Mouse (Mus musculus) megakaryocyte, embryonic 14.5 days (primary cell): ENCODE measurements around the gene Gm49366.
"Not testable (repeated sequence)": the region's sequence is repeated elsewhere in the genome, so short reads cannot be mapped to it uniquely, and the experiment has no call there.

Source experiments
- FLI1 ChIP-seq: IDR thresholded peaks from 2 replicates; pipeline ENCODE4 v1.6.1; 2012; ENCODE audit warnings: low read length, inconsistent platforms, mixed read lengths
- GATA1 ChIP-seq: IDR thresholded peaks from 3 replicates; pipeline ENCODE4 v1.6.1; 2012; ENCODE audit warnings: mixed read lengths, low read length, inconsistent platforms, borderline replicate concordance

DNA sequence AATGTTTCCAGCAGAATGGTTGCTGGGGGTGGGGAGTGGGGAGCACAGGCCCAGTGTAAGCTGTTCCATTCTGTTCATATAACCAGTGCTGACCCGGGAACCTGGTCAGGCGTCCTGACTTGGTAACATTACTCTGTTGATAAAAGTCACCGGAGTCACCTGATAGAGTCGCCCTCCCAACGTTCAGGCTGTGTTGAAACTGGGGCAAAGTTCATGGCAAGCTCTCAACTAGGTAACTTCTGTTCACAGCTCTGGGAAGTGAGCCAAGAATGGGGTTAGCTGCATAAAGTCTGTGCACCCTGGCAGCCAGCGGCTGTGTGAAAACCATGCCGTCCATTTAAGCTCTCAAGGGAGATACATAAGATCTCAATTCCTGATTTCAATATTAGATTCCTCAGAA, 18.2 kb upstream of the Gm49366 start:
- TF ChIP-seq GATA1, FLI1: not testable (repeated sequence)
